Mouse (Mus musculus): Measurements from ENCODE around the gene Olfr97.

Olfr97 gene

GRCm38 (mm10) chr17:37193656-37194055 lies 43.5 kb downstream of the Olfr97 start, which contains the start of gene Ubd:
Ubd (plus strand) TSS chr17:37193892.
- DNase-seq, result no peak

- no peak for DNase-seq
Measured at GRCm38 (mm10) chr17:37193032-37193431, 44.1 kb downstream of the Olfr97 start.

GRCm38 (mm10) chr17:37190711-37191110 lies 46.4 kb downstream of the Olfr97 start:
- no peak for DNase-seq

GRCm38 (mm10) chr17:37185474-37185873 lies 51.7 kb downstream of the Olfr97 start:
- no peak for DNase-seq
